Mouse (Mus musculus): ENCODE data around the gene Zfp799. TPM values are rescaled to one million over a fixed set of nuclear protein-coding genes. Genes with fewer than 3 reads are reported as not detected.
A peak's percentile ranks its signal among the peaks of the same experiment; 100 is the strongest.

Zfp799 gene
- polyA plus RNA-seq, 1 experiment from 2014 or later = 18.8 TPM

DNA sequence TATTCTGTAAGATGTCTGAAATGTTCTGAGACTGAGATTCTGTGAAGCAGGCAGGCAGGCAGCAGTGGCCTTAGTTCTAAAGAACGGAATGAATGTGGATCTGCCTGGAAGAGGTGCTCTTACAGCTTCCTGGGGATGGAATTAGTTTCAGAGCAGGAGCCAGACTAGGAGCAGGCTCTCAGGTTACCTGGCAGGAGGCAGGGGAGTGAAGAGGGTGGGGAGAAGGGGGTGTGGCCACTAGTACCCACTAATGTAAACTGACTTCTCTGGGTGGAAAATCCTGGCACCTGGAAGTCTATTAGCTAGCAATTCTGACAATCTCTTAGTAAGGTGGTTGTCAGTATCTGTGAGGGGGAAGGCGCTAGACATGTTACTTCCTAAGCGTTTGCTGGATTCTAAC, 44.4 kb downstream of the Zfp799 start:
- peaks cover 24% of the 10 kb centered on the region for H3K36me3 ChIP-seq
- ATAC-seq (ENCODE audit: low read depth) = no peak
- H3K4me2 ChIP-seq = 0 out of 2 replicates have a peak overlapping the region, but pooled peaks have one; percentile 9
- no peak overlapping the region for H3K4me3 ChIP-seq
- H3K9ac ChIP-seq = no peak overlapping the region
- no peaks in the 10 kb centered on the region for H3K27me3 ChIP-seq
- no peak overlapping the region for H3K27ac ChIP-seq (replicated peaks)
- H3K9me3 ChIP-seq = 0 out of 2 replicates have a peak, but pooled peaks cover 5% of the 10 kb centered on the region
- H3K4me1 ChIP-seq (replicated peaks) = peaks cover 29% of the 10 kb centered on the region
- WGBS = 95% methylated on average over 3 of the region's 3 CpGs

DNA sequence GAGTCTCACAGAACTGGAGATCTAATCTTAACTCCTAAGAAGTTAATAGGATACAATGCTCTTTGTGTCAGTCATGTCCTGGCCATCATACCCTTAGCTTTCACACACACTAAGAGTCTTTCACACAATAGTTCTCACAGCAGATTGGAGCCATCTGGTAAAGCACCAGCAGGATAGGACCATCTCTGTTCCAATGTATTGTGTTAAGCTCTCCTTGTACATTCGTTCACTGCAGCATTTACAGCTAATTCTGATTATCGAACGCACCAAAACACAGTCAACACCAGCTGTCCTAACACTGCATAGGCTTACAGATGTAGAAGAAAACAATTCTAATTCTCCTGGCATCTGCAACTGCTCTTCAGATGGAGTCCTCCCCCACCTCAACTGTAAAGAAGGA, 52.5 kb downstream of the Zfp799 start:
- H3K27ac ChIP-seq (replicated peaks) = no peak overlapping the region
- no peak overlapping the region for H3K9ac ChIP-seq
- H3K4me1 ChIP-seq (replicated peaks) = no peaks in the 10 kb centered on the region
- H3K36me3 ChIP-seq = peaks cover 61% of the 10 kb centered on the region
- no peaks in the 10 kb centered on the region for H3K27me3 ChIP-seq
- no peak overlapping the region for H3K4me3 ChIP-seq
- no peaks in the 10 kb centered on the region for H3K9me3 ChIP-seq
- H3K4me2 ChIP-seq = no peak overlapping the region
- WGBS = 97% methylated on average over 3 of the region's 3 CpGs
- no peak for ATAC-seq (ENCODE audit: low read depth)

DNA sequence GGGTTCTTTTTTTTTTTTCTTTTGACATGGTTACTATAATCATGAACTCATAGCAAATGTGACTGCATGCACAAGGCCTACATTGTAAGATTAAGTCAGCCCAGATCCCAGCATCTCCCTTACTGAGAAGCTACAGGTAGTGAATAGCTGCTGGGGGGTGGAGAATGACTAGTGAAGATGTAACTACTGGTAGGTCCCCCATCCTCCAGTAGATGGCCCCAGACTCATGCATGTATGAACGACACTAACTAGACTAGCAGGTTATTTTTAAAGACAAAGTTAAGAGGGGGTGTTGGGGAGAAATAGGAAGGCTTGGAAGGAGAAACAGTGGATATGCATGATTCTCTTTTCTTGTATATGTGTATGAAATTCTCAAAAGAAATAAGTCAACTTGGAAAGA, 58.8 kb downstream of the Zfp799 start:
- no peak for ATAC-seq (ENCODE audit: low read depth)
- H3K27me3 ChIP-seq = no peaks in the 10 kb centered on the region
- no peak overlapping the region for H3K27ac ChIP-seq (replicated peaks)
- no peak overlapping the region for H3K4me3 ChIP-seq
- peaks cover 93% of the 10 kb centered on the region for H3K36me3 ChIP-seq
- H3K9ac ChIP-seq = no peak overlapping the region
- H3K4me1 ChIP-seq (replicated peaks) = no peaks in the 10 kb centered on the region
- H3K9me3 ChIP-seq = peaks cover 8% of the 10 kb centered on the region; the same call in 1 of the 2 replicates
- no peak overlapping the region for H3K4me2 ChIP-seq
- WGBS = 97% methylated on average over 1 of the region's 1 CpGs

DNA sequence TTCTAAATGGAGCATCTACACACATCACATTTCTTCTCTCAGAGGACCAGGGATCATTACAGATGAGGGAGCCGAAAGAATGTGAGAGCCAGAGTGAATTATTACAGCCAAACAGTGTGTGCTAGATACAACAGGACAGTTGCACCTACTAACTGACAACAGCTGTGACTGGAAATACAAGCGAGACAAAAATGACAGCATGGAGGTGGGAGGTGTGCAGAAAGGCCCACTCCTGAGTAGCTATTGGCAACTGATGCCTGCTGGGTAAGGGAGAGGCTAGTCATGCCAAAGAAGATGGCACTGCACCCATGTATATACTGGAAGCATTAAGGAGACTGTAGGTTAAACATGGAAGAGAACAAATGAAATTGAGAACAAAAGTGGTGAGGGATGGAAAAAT, 63.6 kb downstream of the Zfp799 start:
- ATAC-seq (ENCODE audit: low read depth) = no peak
- Histone ChIP-seq H3K9ac (no peak overlapping the region), H3K27me3 (no peaks in the 10 kb centered on the region), H3K9me3 (peaks cover 16% of the 10 kb centered on the region; the same call in 1 of the 2 replicates), H3K4me1 (replicated peaks) (no peaks in the 10 kb centered on the region), H3K36me3 (peaks cover 73% of the 10 kb centered on the region), H3K27ac (replicated peaks) (no peak overlapping the region), H3K4me2 (no peak overlapping the region), H3K4me3 (no peak overlapping the region)
- WGBS = 99% methylated on average over 2 of the region's 2 CpGs

Other genes starting within 250 kb of the Zfp799 start
- 0.53 TPM in 1 of 2 replicates, not detected in the other for gene Cyp4f37, start 209.0 kb downstream of the Zfp799 start, polyA plus RNA-seq (2015; fragmentation: Nextera tagmentation; extraction: Ambion mirVana)
- not detected in 2 replicates for gene Cyp4f40, start 171.4 kb downstream of the Zfp799 start, polyA plus RNA-seq (2015; fragmentation: Nextera tagmentation; extraction: Ambion mirVana)
- 1.0 and 1.6 TPM in 2 replicates for gene Cyp4f15, start 144.6 kb downstream of the Zfp799 start, polyA plus RNA-seq (2015; fragmentation: Nextera tagmentation; extraction: Ambion mirVana)
- 24.3 and 28.1 TPM in 2 replicates for gene Zfp871, start 42.0 kb downstream of the Zfp799 start, polyA plus RNA-seq (2015; fragmentation: Nextera tagmentation; extraction: Ambion mirVana)
- 48.7 and 55.0 TPM in 2 replicates for gene Zfp811, start 20.3 kb downstream of the Zfp799 start, polyA plus RNA-seq (2015; fragmentation: Nextera tagmentation; extraction: Ambion mirVana)
- gene Zfp870, start 61.4 kb upstream of the Zfp799 start, polyA plus RNA-seq (2015; fragmentation: Nextera tagmentation; extraction: Ambion mirVana) = 6.1 and 7.2 TPM in 2 replicates
- not detected in 2 replicates for gene Cyp4f14, start 87.1 kb upstream of the Zfp799 start, polyA plus RNA-seq (2015; fragmentation: Nextera tagmentation; extraction: Ambion mirVana)
- gene Cyp4f13, start 117.1 kb upstream of the Zfp799 start, polyA plus RNA-seq (2015; fragmentation: Nextera tagmentation; extraction: Ambion mirVana) = 7.0 and 8.2 TPM in 2 replicates
- gene Zfp472, start 135.6 kb upstream of the Zfp799 start, polyA plus RNA-seq (2015; fragmentation: Nextera tagmentation; extraction: Ambion mirVana) = 8.8 and 10.2 TPM in 2 replicates
- gene Zfp952, start 162.9 kb upstream of the Zfp799 start, polyA plus RNA-seq (2015; fragmentation: Nextera tagmentation; extraction: Ambion mirVana) = 19.3 and 23.2 TPM in 2 replicates
- 25.9 and 27.4 TPM in 2 replicates for gene Zfp763, start 203.1 kb upstream of the Zfp799 start, polyA plus RNA-seq (2015; fragmentation: Nextera tagmentation; extraction: Ambion mirVana)
- gene 4921501E09Rik, start 237.8 kb upstream of the Zfp799 start, polyA plus RNA-seq (2015; fragmentation: Nextera tagmentation; extraction: Ambion mirVana) = not detected in 2 replicates

Data from neural tube, embryonic 13.5 days (tissue).